Mouse (Mus musculus): ENCODE data around the gene Traf6.

GRCm38 (mm10) chr2:101652204-101652920 is 25.9 kb upstream of the Traf6 start:
- no peak for TF ChIP-seq CTCF (IDR thresholded peaks at IDR 0.05; ENCODE audit: low read depth)
- no peak for TF ChIP-seq EP300 (IDR thresholded peaks at IDR 0.05; ENCODE audit: low read depth)
